Mouse (Mus musculus) small intestine, adult 2 months (tissue): ENCODE measurements around the gene Zfp760. TPM values are rescaled to one million over a fixed set of nuclear protein-coding genes. Genes with fewer than 3 reads are reported as not detected.

Experiments
- H3K27ac ChIP-seq: fragments of 200-500 bp; 2 replicates; pipeline ENCODE4 v1.5.1; 2012; ENCODE audit warnings: low read depth, low read length, control low read depth, inconsistent platforms; ENCODE audit not compliant: insufficient read depth
- H3K27me3 ChIP-seq: fragments of 200-500 bp; 2 replicates; pipeline ENCODE4 v1.6.1; 2012; ENCODE audit warnings: mild to moderate bottlenecking, moderate library complexity, low read length, inconsistent platforms; ENCODE audit not compliant: control insufficient read depth, insufficient read depth
- H3K36me3 ChIP-seq: fragments of 200-500 bp; 2 replicates; pipeline ENCODE4 v1.6.1; 2012; ENCODE audit warnings: mild to moderate bottlenecking, low read length, control low read depth, inconsistent platforms; ENCODE audit not compliant: control insufficient read depth, insufficient read depth
- H3K4me1 ChIP-seq: fragments of 200-500 bp; 2 replicates; pipeline ENCODE4 v1.6.1; 2012; ENCODE audit warnings: low read length, inconsistent platforms, mixed read lengths; ENCODE audit not compliant: control insufficient read depth, insufficient read depth, insufficient read length
- H3K4me3 ChIP-seq: fragments of 200-500 bp; 2 replicates; pipeline ENCODE4 v1.5.1; 2012; ENCODE audit warnings: low read depth, mild to moderate bottlenecking, control low read depth, inconsistent platforms, low read length, moderate library complexity
- CTCF ChIP-seq: fragments of 200-500 bp; IDR thresholded peaks from 2 replicates; pipeline ENCODE4 v1.5.1; 2012; ENCODE audit warnings: low read depth, mild to moderate bottlenecking, control low read depth, inconsistent platforms, low read length, moderate library complexity, mixed read lengths; ENCODE audit not compliant: insufficient replicate concordance, insufficient read length; ENCODE audit errors: extremely low read depth
- POLR2A ChIP-seq: fragments of 200-500 bp; IDR thresholded peaks from 2 replicates; pipeline ENCODE4 v1.6.1; 2012; ENCODE audit warnings: low read depth, mild to moderate bottlenecking, control low read depth, inconsistent platforms, low read length, moderate library complexity
- WGBS: fragments of 180-500 bp; shearing (Covaris S2); methylation state at CpG from one replicate; pipeline ENCODE4 v1.1.7; 2018; 5-methylcytosine and 5-hydroxymethylcytosine counted together
- polyA plus RNA-seq: library from polyadenylated mRNA; depleted of rRNA; stranded (reverse); fragments of >200 nt; gene quantifications from 2 replicates; pipeline ENCODE4 v1.2.3, GENCODE M21; 2012; rRNA removed

Gene Zfp760
- polyA plus RNA-seq, 1 experiment: 0.20 TPM

DNA sequence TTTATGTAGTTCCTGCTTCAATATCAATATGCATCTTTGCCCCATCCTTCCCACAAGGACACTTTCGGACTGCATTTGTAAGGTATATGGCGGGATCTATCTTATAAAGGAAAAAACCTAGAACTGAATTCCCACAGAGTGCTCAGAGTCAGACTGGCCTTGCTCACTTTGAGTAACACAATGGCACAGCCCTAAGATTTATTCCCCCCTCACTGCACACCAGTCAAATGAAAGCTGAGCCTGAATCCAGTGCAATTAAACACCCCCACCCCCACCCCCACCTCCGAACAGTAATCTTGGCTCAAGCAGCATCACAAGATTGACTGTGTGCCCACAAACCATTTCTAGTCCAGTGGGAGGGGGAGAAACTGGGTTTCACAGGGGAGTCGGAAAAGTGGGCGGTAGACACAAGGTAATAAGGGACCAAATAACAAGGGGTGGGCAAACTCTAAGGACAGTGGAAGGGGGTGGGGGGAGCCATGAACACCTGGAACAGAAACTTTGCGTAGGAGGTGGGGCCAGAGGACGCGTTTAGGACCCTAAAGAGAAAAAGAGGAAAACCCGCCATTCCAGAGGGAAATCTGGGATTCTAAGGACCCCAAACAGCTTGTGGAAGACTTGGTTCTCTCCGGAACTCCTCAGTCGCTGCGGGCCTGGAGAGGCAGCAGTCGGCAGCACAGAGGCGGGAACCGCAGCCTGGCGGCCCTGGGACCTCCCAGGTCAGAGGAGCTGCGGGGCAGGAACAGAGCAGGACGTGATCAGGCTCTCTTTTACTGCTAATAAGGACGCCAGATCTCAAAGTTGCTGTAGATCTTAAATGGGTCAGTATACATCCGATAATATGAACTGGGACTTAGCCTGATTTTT is 46.0 kb downstream of the Zfp760 start:
- Histone ChIP-seq H3K27ac (no peak overlapping the region), H3K27me3 (no peaks in the 10 kb centered on the region), H3K36me3 (no peaks in the 10 kb centered on the region), H3K4me1 (peaks cover 2% of the 10 kb centered on the region; the same call in 1 of the 2 replicates), H3K4me3 (peak overlapping the region; percentile 49)
- no peak for TF ChIP-seq CTCF
- no peak for TF ChIP-seq POLR2A
- WGBS: 15% methylated on average over 20 of the region's 20 CpGs

DNA sequence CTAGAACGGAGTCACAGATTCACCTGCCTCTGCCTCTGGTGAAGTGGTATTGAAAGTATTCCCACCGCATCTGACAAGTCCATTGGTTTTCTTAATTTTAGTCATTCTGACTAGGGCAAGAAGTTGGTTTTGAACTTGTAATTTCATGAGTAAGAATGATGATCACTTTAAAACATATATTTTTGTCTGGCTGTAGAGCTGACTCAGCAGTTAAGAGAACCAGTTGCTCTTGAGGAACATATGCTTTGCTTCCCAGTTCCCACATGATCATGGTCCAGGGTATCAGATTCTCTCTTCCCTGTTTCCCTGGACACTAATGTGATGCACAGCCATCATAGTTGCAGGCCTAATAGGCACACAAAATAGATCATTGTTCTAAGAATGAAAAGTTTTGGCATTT is 62.8 kb downstream of the Zfp760 start:
- 87% methylated on average over 2 of the region's 2 CpGs for WGBS
- no peaks in the 10 kb centered on the region for H3K4me1 ChIP-seq
- H3K27me3 ChIP-seq: no peaks in the 10 kb centered on the region
- TF ChIP-seq POLR2A: no peak
- no peaks in the 10 kb centered on the region for H3K36me3 ChIP-seq
- no peak overlapping the region for H3K4me3 ChIP-seq
- H3K27ac ChIP-seq: no peak overlapping the region

Other genes with a start within 250 kb of the Zfp760 start
- gene Zfp53, start 218.7 kb upstream of the Zfp760 start, polyA plus RNA-seq: 2.5 and 2.6 TPM in 2 replicates
- 0.05 TPM in 1 of 2 replicates, not detected in the other for gene Zfp52, start 172.2 kb upstream of the Zfp760 start, polyA plus RNA-seq
- gene Zfp948, start 140.7 kb upstream of the Zfp760 start, polyA plus RNA-seq: 0.20 and 0.60 TPM in 2 replicates
- 0.11 and 0.28 TPM in 2 replicates for gene Zfp983, start 57.1 kb upstream of the Zfp760 start, polyA plus RNA-seq
- gene Gm10226, start 15.9 kb upstream of the Zfp760 start, polyA plus RNA-seq: not detected in 2 replicates
- gene Zfp229, start 23.1 kb downstream of the Zfp760 start, polyA plus RNA-seq: 0.30 and 0.37 TPM in 2 replicates
- 0.03 TPM in 1 of 2 replicates, not detected in the other for gene Zfp820, start 138.0 kb downstream of the Zfp760 start, polyA plus RNA-seq
- gene Zfp995, start 202.2 kb downstream of the Zfp760 start, polyA plus RNA-seq: 0.14 and 0.74 TPM in 2 replicates